Mouse (Mus musculus) kidney, adult 8-10 months (tissue): Measurements from ENCODE around the gene Arsk.
A peak's percentile ranks its signal among the peaks of the same experiment; 100 is the strongest.

ENCODE experiments used
- DNase-seq, 2 experiments: peaks; one replicate each; pipeline ENCODE4 v3.0.0; 2022

The Arsk gene

DNA sequence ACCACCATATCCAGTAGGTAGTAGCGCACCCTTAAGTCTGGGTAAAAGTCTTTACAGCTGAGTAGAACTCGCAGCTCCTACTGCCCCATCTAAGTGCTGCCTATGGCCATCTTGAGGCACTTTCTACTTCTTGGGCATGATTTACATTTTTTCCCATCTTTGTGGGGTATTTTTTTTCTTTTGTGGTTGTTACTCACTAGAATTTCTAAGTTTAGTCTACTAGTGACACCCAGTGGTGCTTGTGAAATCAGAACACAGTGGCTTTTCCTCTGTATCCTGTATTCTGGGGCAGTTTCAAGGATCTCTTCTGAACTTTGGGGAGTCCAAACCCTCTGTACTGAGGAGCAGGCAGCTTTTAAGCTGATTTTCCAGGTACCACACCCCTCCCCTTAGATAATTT is 76.7 kb downstream of the Arsk start:
- peak in 1 of 2 experiments; percentile 18 for DNase-seq

DNA sequence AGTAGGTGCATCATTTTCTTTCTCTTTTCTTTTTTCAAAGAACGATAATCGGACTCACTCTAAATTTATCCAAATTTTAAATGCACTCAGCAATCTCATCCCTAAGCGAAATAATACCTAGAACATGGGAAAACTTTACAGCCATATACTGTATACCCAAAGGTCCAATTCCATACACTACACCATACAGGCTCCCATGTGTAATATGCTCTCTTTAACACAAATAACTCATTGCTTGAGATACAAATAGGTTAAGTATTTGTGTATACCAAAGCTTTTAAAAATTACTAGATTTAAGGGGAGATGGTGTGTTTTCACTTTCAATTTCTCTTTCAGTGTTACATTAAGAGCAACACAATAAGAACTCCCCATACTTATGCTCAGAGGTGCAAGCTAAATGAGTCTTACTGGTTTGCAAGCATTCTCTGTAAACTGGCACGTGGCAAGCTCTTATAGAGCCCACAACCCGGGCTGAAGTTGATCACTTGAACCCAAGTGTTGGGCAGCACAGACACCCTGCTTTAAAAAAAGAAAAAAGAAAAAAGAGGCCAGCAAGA is 79.5 kb downstream of the Arsk start:
- no peak for DNase-seq

DNA sequence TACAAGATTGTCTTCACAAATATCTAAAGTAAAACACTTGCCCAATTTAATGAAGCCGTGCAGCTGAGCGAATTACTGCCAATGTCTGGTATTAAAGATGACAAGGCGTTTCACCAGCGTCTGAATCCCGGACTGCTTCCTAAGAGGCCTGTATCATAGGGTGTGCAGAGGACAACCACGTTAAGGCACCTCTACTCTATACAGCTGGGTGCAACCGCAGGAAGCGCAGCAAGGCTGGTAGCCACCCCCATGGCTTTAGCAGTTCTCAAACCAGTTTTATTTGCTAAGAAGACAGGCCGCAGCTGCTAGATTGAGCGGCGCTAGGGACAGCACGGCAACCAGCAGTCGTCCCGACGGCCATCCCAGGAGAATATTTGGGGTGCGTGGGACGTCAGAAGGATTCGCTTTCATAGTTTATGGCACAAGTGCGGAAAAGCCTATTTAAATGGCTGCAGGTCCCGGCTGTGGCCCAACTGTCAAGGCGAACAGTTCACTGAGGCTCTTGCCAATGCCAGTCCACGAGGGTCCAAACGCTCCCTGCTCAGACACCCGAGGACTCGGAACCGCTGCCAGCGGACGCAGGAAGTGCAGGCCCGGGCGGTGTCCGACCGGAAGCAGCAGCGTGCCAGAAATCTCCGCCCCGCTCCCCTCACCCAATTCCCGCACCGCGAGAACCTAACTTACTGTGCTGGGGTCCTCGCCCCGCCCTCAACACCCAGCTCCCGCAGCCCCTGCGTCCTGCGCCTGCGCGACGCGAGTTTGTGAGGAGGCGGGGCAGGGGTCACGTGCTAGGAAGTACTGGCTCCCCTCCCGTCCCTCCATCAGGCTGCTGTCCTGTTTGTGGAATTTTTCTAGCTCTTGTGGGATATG is 80.3 kb downstream of the Arsk start, which contains the start of gene Rfesd:
Rfesd (minus strand) TSS at position 746 of the 870 bp plus-strand sequence.
- DNase-seq = peak; percentile 97 to 98

DNA sequence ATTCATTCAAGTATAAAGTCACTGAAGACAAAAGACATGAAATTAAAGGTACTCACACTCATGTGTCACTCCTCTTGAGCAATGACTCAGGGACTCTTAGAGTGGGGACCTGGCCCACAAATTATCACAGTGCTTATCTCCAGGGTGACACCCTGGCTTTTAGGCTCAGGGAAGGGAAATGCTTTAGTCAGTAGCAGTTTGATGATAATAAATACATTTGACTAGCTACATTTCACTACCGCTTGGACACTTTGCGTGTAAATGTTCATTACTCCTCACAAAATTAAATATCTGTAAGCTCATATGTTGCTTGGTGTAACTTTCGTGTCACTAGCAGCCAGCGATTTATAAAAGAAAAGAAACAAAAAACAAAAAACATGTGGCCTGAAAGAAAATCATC is 81.0 kb downstream of the Arsk start:
- no peak for DNase-seq

DNA sequence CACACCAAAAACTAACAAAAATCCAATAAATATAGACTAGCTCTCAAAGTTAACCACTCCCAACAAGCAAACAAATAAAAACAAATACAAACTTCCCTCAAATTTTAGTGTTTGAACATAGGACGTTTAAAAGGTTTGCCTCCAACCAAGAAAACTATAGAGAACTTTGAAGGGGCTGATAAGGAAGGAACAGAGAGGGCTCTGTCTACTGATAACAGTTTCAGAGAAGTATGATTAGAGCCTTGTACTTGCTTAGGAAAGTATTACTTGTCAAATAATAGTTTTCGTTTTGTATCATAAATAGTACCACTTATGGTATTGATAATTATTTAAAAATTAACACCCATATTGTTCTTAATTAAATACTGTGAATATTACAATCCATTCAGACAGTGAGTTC is 83.9 kb downstream of the Arsk start:
- no peak for DNase-seq
